Mouse (Mus musculus) lung, embryonic 16.5 days (tissue): ENCODE results near the gene Gm10837. TPM values are rescaled to one million over a fixed set of nuclear protein-coding genes. Genes with fewer than 3 reads are reported as not detected.

Experiments
- ATAC-seq: fragments of 200-750 bp; cut with Nextera tagmentation; 2 replicates; pipeline ENCODE4 v1.8.0; 2017; ENCODE audit warnings: low read depth, mild to moderate bottlenecking, moderate library complexity
- H3K27ac ChIP-seq: fragments of 300-500 bp; sonication (generic); 2 replicates; pipeline ENCODE4 v1.5.1; 2014; ENCODE audit warnings: mild to moderate bottlenecking, control low read depth, low read length
- H3K27me3 ChIP-seq: fragments of 300-500 bp; sonication (generic); 2 replicates; pipeline ENCODE4 v1.6.1; 2014; ENCODE audit warnings: low read depth, low read length, mixed read lengths; ENCODE audit not compliant: control insufficient read depth, insufficient read depth
- H3K36me3 ChIP-seq: fragments of 300-500 bp; sonication (generic); 2 replicates; pipeline ENCODE4 v1.6.1; 2014; ENCODE audit warnings: low read length; ENCODE audit not compliant: control insufficient read depth, insufficient read depth
- H3K4me1 ChIP-seq: fragments of 300-500 bp; sonication (generic); replicated peaks from 2 replicates; pipeline ENCODE4 v1.6.1; 2014; ENCODE audit warnings: low read length, mixed read lengths; ENCODE audit not compliant: control insufficient read depth, insufficient read depth
- H3K4me2 ChIP-seq: fragments of 300-500 bp; sonication (generic); 2 replicates; pipeline ENCODE4 v1.6.1; 2014; ENCODE audit warnings: low read depth, low read length, control low read depth
- H3K4me3 ChIP-seq: fragments of 300-500 bp; sonication (generic); 2 replicates; pipeline ENCODE4 v1.5.1; 2014; ENCODE audit warnings: mild to moderate bottlenecking, low read length, control low read depth
- H3K9ac ChIP-seq: fragments of 300-500 bp; sonication (generic); 2 replicates; pipeline ENCODE4 v1.6.1; 2014; ENCODE audit warnings: low read length, control low read depth
- H3K9me3 ChIP-seq: fragments of 300-500 bp; sonication (generic); 2 replicates; pipeline ENCODE4 v1.6.1; 2016; ENCODE audit warnings: low read length; ENCODE audit not compliant: control insufficient read depth
- WGBS: fragments of 180-500 bp; shearing (Covaris S2); extraction: QIAGEN DNeasy Blood & Tissue Kit; methylation state at CpG from one replicate; pipeline ENCODE4 v1.1.7; 2014; 5-methylcytosine and 5-hydroxymethylcytosine counted together
- polyA plus RNA-seq: library from polyadenylated mRNA; unstranded; fragments of >200 nt; fragmentation: Nextera tagmentation; extraction: Ambion mirVana; gene quantifications from 2 replicates; pipeline ENCODE4 v1.2.1, GENCODE M21; 2015

Gm10837 gene
- not detected in 2 replicates for polyA plus RNA-seq

- Histone ChIP-seq H3K9me3 (no peaks in the 10 kb centered on the region), H3K9ac (no peak within 1 kb of the TSS), H3K27ac (no peak within 1 kb of the TSS), H3K4me1 (no peaks in the 10 kb centered on the region; the same call in 1 of the 2 replicates), H3K4me2 (peak within 1 kb of the TSS; percentile 44), H3K36me3 (no peaks in the 10 kb centered on the region), H3K4me3 (peak within 1 kb of the TSS; percentile 31), H3K27me3 (peaks cover 59% of the 10 kb centered on the region)
- WGBS = 1% methylated on average over 46 of the region's 51 CpGs
- ATAC-seq = peak; percentile 54
These were observed at the start of gene Gm10837 for GRCm38 (mm10) chr14:122490441-122491328. Gene Gm10837 (plus strand): TSS chr14:122490586.

GRCm38 (mm10) chr14:122449601-122450495, 40.5 kb upstream of the Gm10837 start:
- Histone ChIP-seq H3K9me3 (no peaks in the 10 kb centered on the region), H3K9ac (no peak overlapping the region), H3K4me3 (peak overlapping the region; percentile 40), H3K27ac (no peak overlapping the region), H3K4me1 (peaks cover 13% of the 10 kb centered on the region), H3K36me3 (no peaks in the 10 kb centered on the region), H3K4me2 (peak overlapping the region; percentile 63), H3K27me3 (peaks cover 63% of the 10 kb centered on the region)
- 4% methylated on average over 29 of the region's 29 CpGs for WGBS
- no peak for ATAC-seq

GRCm38 (mm10) chr14:122450496-122451382, 39.6 kb upstream of the Gm10837 start, which contains the start of gene Gm5089:
Gene Gm5089 (minus strand): TSS chr14:122451115.
- Histone ChIP-seq H3K36me3 (no peaks in the 10 kb centered on the region), H3K27me3 (peaks cover 70% of the 10 kb centered on the region), H3K4me2 (peak within 1 kb of the TSS; percentile 63), H3K4me1 (peaks cover 13% of the 10 kb centered on the region), H3K9me3 (no peaks in the 10 kb centered on the region), H3K4me3 (peak within 1 kb of the TSS; percentile 40), H3K27ac (no peak within 1 kb of the TSS), H3K9ac (0 out of 2 replicates have a peak within 1 kb of the TSS, but pooled peaks have one; percentile 2)
- ATAC-seq = peak; percentile 78
- WGBS = 1% methylated on average over 45 of the region's 59 CpGs

- H3K4me1 ChIP-seq = peaks cover 13% of the 10 kb centered on the region
- peak overlapping the region; percentile 63; the same call in 1 of the 2 replicates for H3K4me2 ChIP-seq
- WGBS = 59% methylated on average over 5 of the region's 5 CpGs
- no peak overlapping the region for H3K4me3 ChIP-seq
- H3K27me3 ChIP-seq = peaks cover 77% of the 10 kb centered on the region
- no peaks in the 10 kb centered on the region for H3K36me3 ChIP-seq
- no peak; the same call in 1 of the 2 replicates for ATAC-seq
- no peak overlapping the region for H3K27ac ChIP-seq
- H3K9ac ChIP-seq = no peak overlapping the region
- no peaks in the 10 kb centered on the region for H3K9me3 ChIP-seq
These were observed 38.7 kb upstream of the Gm10837 start for GRCm38 (mm10) chr14:122451551-122452145.

- H3K4me3 ChIP-seq = no peak overlapping the region; the same call in 1 of the 2 replicates
- H3K4me1 ChIP-seq = peaks cover 13% of the 10 kb centered on the region
- no peak overlapping the region; the same call in 1 of the 2 replicates for H3K4me2 ChIP-seq
- no peaks in the 10 kb centered on the region for H3K36me3 ChIP-seq
- no peak for ATAC-seq
- peaks cover 75% of the 10 kb centered on the region for H3K27me3 ChIP-seq
- no peaks in the 10 kb centered on the region for H3K9me3 ChIP-seq
- WGBS = 37% methylated on average over 13 of the region's 13 CpGs
- H3K27ac ChIP-seq = no peak overlapping the region
- H3K9ac ChIP-seq = no peak overlapping the region
These were observed 37.5 kb upstream of the Gm10837 start for GRCm38 (mm10) chr14:122452701-122453387.

DNA sequence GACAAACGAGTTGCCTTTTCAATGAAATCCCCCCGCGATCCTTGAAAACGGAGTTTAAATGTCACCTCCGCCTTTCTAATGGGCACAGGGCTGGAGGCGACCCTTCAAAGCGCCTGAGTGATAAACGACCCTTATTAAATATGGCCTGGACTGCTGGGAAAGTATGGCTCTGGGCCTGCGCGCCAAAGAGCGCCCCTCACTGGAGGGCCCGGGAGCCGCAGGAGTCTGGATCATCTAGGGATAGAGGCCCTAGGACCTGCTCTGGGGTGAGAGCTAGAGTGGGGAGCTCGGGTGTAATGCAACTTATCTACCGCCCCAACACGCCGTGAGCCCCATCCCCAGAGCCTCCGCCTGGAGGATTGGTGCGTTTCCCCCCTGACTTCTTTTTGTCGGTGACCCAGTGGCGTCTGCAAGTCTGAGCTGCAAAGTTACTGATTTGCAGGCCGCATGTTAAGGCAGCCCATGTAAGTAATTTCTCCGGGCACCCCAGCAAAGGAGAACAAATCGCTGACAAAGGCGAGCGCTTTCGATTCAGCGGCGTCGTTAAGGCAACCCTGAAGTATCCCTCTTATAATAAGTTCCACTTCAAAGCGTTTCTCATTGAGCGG, 36.9 kb upstream of the Gm10837 start:
- H3K27ac ChIP-seq = no peak overlapping the region
- peak; percentile 53 for ATAC-seq
- H3K27me3 ChIP-seq = peaks cover 71% of the 10 kb centered on the region
- no peaks in the 10 kb centered on the region for H3K9me3 ChIP-seq
- no peak overlapping the region for H3K9ac ChIP-seq
- H3K4me3 ChIP-seq = peak overlapping the region; percentile 37
- no peaks in the 10 kb centered on the region for H3K36me3 ChIP-seq
- H3K4me1 ChIP-seq = peaks cover 13% of the 10 kb centered on the region
- WGBS = 5% methylated on average over 32 of the region's 32 CpGs
- peak overlapping the region; percentile 51 for H3K4me2 ChIP-seq

DNA sequence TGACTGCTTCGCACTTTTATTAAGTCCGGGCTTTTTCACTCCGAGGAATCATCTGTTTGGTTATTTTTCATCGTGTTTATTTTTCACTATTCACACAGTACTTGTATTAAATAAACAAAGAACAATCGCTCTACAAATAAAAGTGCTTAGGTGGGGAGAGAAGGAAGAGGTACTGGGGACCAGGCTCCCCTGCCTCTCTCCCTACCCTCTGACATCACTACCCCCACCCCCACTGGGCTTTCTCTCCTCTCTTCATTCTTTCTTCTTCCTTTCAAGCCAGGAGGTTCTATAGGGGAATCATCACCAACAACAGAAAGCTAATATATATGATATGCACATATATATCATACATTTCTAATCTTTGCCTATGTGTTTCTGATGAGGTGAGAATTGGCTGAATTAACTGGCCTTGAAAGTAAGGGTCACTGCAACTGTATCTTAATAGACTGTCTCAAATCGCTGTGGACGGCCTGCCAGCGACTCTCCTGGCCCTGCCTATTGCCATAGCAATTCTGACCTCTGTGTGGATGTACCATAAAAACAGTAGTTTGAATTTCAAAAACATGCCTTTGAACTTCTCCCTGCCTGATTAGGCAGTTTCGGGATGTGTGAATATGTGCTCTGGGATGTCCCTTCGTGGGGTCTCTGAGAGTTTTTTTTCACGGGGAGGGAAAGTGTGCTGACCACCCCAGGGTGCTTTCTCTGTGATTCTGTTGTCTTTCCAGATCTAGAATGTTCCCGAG, 36.2 kb upstream of the Gm10837 start:
- no peak overlapping the region for H3K4me3 ChIP-seq
- H3K27ac ChIP-seq = no peak overlapping the region
- no peak for ATAC-seq
- H3K9ac ChIP-seq = no peak overlapping the region
- no peaks in the 10 kb centered on the region for H3K9me3 ChIP-seq
- H3K4me2 ChIP-seq = peak overlapping the region; percentile 51
- H3K4me1 ChIP-seq = peaks cover 13% of the 10 kb centered on the region
- peaks cover 68% of the 10 kb centered on the region for H3K27me3 ChIP-seq
- 14% methylated on average over 12 of the region's 12 CpGs for WGBS
- H3K36me3 ChIP-seq = no peaks in the 10 kb centered on the region
